Mouse (Mus musculus): Measurements from ENCODE around the gene Cadps. TPM values are rescaled to one million over a fixed set of nuclear protein-coding genes. Genes with fewer than 3 reads are reported as not detected.

Cadps gene
- 0.01 TPM in 1 of 2 replicates, not detected in the other for polyA plus RNA-seq (2015; fragmentation: Nextera tagmentation; extraction: Ambion mirVana)

DNA sequence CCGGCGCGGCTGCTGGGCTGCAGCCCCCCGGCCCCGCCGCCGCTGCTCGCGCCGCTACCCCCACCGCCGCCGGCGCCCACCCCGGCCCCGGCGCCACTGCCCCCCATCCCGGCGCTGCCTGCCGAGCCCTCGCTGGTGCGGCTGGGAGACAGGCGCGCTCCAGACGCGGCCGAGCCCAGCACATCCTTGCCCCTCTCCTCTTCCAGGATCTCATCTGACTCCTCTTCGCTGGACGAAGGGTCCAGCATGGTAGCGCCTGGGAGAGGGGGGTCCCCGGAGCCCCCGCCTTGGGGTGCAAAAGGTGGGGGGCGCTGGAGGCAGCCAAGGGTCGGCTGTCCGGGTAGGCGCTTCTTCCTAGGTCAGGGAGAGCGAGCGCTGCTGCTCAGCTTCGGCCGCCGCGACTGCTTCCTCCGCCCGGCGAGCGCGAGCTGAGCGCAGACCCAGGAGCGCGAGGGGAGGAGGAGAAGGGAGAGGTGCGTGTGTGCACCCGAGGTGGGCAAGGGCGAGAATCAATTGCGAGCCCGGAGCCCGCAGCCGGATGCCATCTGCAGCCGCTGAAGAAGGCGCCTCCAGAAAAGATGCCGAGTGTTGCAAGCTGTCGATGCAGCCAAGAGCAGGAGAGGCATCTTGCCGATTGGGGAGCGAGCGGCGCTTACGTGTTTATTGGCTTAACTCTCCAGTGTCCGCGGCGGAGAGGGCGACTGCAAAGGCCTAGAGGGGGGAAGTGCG, at the start of gene Cadps:
Gene Cadps, minus strand, starts transcription at position 589 of the 729 bp plus-strand sequence.
- no peak within 1 kb of the TSS for H3K4me3 ChIP-seq (replicated peaks)

GRCm38 (mm10) chr14:12869605-12870004, 46.7 kb upstream of the Cadps start:
- no peak overlapping the region for H3K9ac ChIP-seq
- H3K36me3 ChIP-seq (replicated peaks), result no peaks in the 10 kb centered on the region
- H3K4me3 ChIP-seq (replicated peaks), result no peak overlapping the region
- WGBS (ENCODE audit: insufficient replicate concordance), result 86% methylated on average over 1 of the region's 1 CpGs
- no peak overlapping the region for H3K27ac ChIP-seq (replicated peaks)
- ATAC-seq (ENCODE audit: insufficient read depth), result no peak
- no peaks in the 10 kb centered on the region for H3K9me3 ChIP-seq (replicated peaks)
- H3K4me1 ChIP-seq (replicated peaks), result no peaks in the 10 kb centered on the region
- no peak overlapping the region for H3K4me2 ChIP-seq
- H3K27me3 ChIP-seq, result no peaks in the 10 kb centered on the region

More for the DNA sequence above, at the start of gene Cadps:
- Histone ChIP-seq H3K4me1 (replicated peaks) (no peaks in the 10 kb centered on the region), H3K9me3 (replicated peaks) (no peaks in the 10 kb centered on the region), H3K4me2 (peak within 1 kb of the TSS; percentile 38), H3K27ac (replicated peaks) (no peak within 1 kb of the TSS), H3K36me3 (replicated peaks) (no peaks in the 10 kb centered on the region), H3K27me3 (peaks cover 32% of the 10 kb centered on the region), H3K9ac (no peak within 1 kb of the TSS)
- 1% methylated on average over 65 of the region's 71 CpGs for WGBS (ENCODE audit: insufficient replicate concordance)
- no peak for ATAC-seq (ENCODE audit: insufficient read depth)

GRCm38 (mm10) chr14:12865258-12865657, 42.4 kb upstream of the Cadps start:
- Histone ChIP-seq H3K4me1 (replicated peaks) (no peaks in the 10 kb centered on the region), H3K4me3 (replicated peaks) (no peak overlapping the region), H3K4me2 (no peak overlapping the region), H3K9me3 (replicated peaks) (no peaks in the 10 kb centered on the region), H3K27ac (replicated peaks) (no peak overlapping the region), H3K9ac (no peak overlapping the region), H3K27me3 (no peaks in the 10 kb centered on the region), H3K36me3 (replicated peaks) (no peaks in the 10 kb centered on the region)
- ATAC-seq (ENCODE audit: insufficient read depth), result no peak
- 45% methylated on average over 2 of the region's 2 CpGs for WGBS (ENCODE audit: insufficient replicate concordance)

GRCm38 (mm10) chr14:12843860-12844259, 21.0 kb upstream of the Cadps start:
- H3K4me1 ChIP-seq (replicated peaks), result no peaks in the 10 kb centered on the region
- H3K9ac ChIP-seq, result no peak overlapping the region
- ATAC-seq (ENCODE audit: insufficient read depth), result no peak
- H3K9me3 ChIP-seq (replicated peaks), result no peaks in the 10 kb centered on the region
- H3K27ac ChIP-seq (replicated peaks), result no peak overlapping the region
- no peaks in the 10 kb centered on the region for H3K36me3 ChIP-seq (replicated peaks)
- no peak overlapping the region for H3K4me2 ChIP-seq
- no peaks in the 10 kb centered on the region for H3K27me3 ChIP-seq
- H3K4me3 ChIP-seq (replicated peaks), result no peak overlapping the region

- H3K4me2 ChIP-seq, result no peak overlapping the region
- no peak for ATAC-seq (ENCODE audit: insufficient read depth)
- no peak overlapping the region for H3K9ac ChIP-seq
- 6% methylated on average over 1 of the region's 1 CpGs for WGBS (ENCODE audit: insufficient replicate concordance)
- no peaks in the 10 kb centered on the region for H3K9me3 ChIP-seq (replicated peaks)
- no peak overlapping the region for H3K27ac ChIP-seq (replicated peaks)
- no peaks in the 10 kb centered on the region for H3K36me3 ChIP-seq (replicated peaks)
- no peak overlapping the region for H3K4me3 ChIP-seq (replicated peaks)
- H3K27me3 ChIP-seq, result no peaks in the 10 kb centered on the region
- H3K4me1 ChIP-seq (replicated peaks), result no peaks in the 10 kb centered on the region
These were observed 16.6 kb upstream of the Cadps start for GRCm38 (mm10) chr14:12839471-12839870.

DNA sequence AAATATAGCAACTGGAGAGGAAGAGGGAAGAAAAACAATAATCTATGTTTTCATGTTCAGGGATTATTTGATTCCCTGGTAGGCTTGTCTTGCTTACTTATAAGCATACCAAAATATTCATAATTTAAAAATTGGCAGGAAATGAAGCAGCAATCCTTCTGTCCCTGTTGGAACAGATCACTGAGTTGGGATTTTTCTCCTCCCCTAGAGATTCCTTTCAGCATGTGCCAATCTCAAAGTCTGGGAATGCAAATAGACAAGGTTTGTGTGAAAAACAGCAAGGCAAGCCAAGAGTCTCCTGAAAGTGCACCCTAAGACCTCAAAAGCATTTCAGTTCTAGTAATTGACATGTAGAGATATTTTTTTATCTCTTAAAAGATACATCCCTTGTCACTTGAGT, 16.1 kb upstream of the Cadps start:
- Histone ChIP-seq H3K4me3 (replicated peaks) (no peak overlapping the region), H3K27me3 (no peaks in the 10 kb centered on the region), H3K9me3 (replicated peaks) (no peaks in the 10 kb centered on the region), H3K4me1 (replicated peaks) (no peaks in the 10 kb centered on the region), H3K27ac (replicated peaks) (no peak overlapping the region), H3K36me3 (replicated peaks) (no peaks in the 10 kb centered on the region), H3K9ac (no peak overlapping the region), H3K4me2 (no peak overlapping the region)
- no peak for ATAC-seq (ENCODE audit: insufficient read depth)

DNA sequence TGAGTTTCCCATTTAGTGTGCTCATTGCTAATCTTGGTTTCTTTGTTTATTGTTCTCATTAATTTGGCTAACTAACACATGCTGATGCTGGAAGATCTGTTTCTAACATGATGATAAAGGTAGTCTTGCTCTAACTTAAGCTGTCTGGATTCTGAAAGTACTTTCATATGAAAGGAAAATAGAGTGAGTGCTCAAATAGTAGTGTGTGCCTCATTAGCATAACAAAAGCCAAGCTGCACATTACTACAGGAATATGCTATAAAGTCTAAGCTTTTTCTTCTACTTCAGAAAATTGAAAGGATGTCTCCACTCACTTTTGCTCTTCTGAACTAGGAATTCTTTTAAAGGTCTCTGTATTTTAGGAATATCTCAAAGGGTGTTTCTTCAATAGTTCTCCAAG, 15.4 kb upstream of the Cadps start:
- Histone ChIP-seq H3K27ac (replicated peaks) (no peak overlapping the region), H3K4me2 (no peak overlapping the region), H3K4me3 (replicated peaks) (no peak overlapping the region), H3K36me3 (replicated peaks) (no peaks in the 10 kb centered on the region), H3K27me3 (no peaks in the 10 kb centered on the region), H3K4me1 (replicated peaks) (no peaks in the 10 kb centered on the region), H3K9ac (no peak overlapping the region), H3K9me3 (replicated peaks) (no peaks in the 10 kb centered on the region)
- ATAC-seq (ENCODE audit: insufficient read depth), result no peak

- Histone ChIP-seq H3K27ac (replicated peaks) (no peak overlapping the region), H3K36me3 (replicated peaks) (no peaks in the 10 kb centered on the region), H3K9ac (no peak overlapping the region), H3K4me2 (no peak overlapping the region), H3K4me3 (replicated peaks) (no peak overlapping the region), H3K9me3 (replicated peaks) (no peaks in the 10 kb centered on the region), H3K4me1 (replicated peaks) (no peaks in the 10 kb centered on the region), H3K27me3 (no peaks in the 10 kb centered on the region)
- 33% methylated on average over 1 of the region's 1 CpGs for WGBS (ENCODE audit: insufficient replicate concordance)
- ATAC-seq (ENCODE audit: insufficient read depth), result no peak
These were observed 15.0 kb upstream of the Cadps start for GRCm38 (mm10) chr14:12837902-12838301.

DNA sequence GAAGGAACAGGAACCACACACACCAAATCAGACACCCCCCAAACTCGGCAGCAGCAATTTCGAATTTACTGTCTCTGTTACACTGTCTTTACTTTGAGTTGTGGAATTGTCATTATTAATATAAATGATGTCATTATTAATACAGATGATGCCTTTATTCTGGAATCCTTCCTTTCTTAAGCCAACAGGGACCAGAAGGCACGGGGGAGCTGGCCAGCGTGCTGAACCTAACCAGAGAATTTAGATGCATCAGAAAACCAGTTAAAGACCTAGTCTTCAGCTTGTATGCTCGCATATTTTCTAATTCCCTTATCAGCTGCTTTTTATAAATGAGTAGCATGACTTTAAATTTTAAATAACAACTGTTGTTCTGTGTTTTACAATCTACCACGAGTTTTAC, 902 bp upstream of the Cadps start:
- H3K36me3 ChIP-seq (replicated peaks), result no peaks in the 10 kb centered on the region
- H3K4me2 ChIP-seq, result no peak overlapping the region
- WGBS (ENCODE audit: insufficient replicate concordance), result 7% methylated on average over 6 of the region's 6 CpGs
- H3K9ac ChIP-seq, result no peak overlapping the region
- ATAC-seq (ENCODE audit: insufficient read depth), result no peak
- H3K27ac ChIP-seq (replicated peaks), result no peak overlapping the region
- H3K27me3 ChIP-seq, result peaks cover 32% of the 10 kb centered on the region
- H3K4me1 ChIP-seq (replicated peaks), result no peaks in the 10 kb centered on the region
- no peaks in the 10 kb centered on the region for H3K9me3 ChIP-seq (replicated peaks)
- no peak overlapping the region for H3K4me3 ChIP-seq (replicated peaks)

DNA sequence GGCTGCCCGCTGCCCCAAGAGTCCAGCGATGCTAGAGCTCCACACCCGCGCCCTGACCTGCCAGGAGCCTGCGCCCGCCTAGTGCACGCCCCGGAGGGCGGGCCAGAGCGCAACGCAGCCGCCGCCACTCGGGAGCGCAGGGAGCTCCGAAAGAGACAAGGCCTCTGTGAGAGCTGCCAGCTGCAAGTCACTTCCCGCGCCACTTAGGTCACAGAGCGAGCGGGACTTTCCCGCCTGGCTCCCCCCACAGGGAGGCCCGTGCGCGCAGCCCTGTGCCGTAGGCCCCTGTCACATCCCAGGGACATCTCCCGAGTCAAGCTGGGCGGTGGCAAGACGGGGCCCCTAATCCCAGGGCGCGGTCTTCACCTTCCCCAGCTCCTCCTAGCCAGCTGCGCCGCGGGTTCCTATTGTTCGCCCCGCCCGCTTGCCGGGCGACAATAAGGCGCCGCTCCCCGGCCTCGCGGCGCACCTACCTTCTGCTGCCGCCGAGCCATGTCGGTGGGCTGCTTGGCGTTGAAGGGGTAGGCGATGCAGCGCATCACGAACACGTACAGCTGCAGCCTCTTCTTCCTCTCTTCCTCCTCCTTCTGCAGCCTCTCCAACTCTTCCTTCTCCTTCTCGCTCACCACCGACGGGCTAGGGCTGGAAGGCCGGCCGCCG, 918 bp downstream of the Cadps start:
- WGBS (ENCODE audit: insufficient replicate concordance), result under 1% methylated on average over 57 of the region's 58 CpGs
- H3K27me3 ChIP-seq, result peaks cover 32% of the 10 kb centered on the region
- H3K9me3 ChIP-seq (replicated peaks), result no peaks in the 10 kb centered on the region
- no peak for ATAC-seq (ENCODE audit: insufficient read depth)
- H3K4me1 ChIP-seq (replicated peaks), result no peaks in the 10 kb centered on the region
- peak overlapping the region; percentile 38 for H3K4me2 ChIP-seq
- no peak overlapping the region for H3K9ac ChIP-seq
- H3K36me3 ChIP-seq (replicated peaks), result no peaks in the 10 kb centered on the region
- no peak overlapping the region for H3K4me3 ChIP-seq (replicated peaks)
- no peak overlapping the region for H3K27ac ChIP-seq (replicated peaks)

GRCm38 (mm10) chr14:12821156-12821813, 1.6 kb downstream of the Cadps start:
- no peak for ATAC-seq (ENCODE audit: insufficient read depth)

More at GRCm38 (mm10) chr14:12821156-12821813, 1.6 kb downstream of the Cadps start:
- WGBS (ENCODE audit: insufficient replicate concordance), result 4% methylated on average over 13 of the region's 13 CpGs
- Histone ChIP-seq H3K4me2 (peak overlapping the region; percentile 38; the same call in 1 of the 2 replicates), H3K9me3 (replicated peaks) (no peaks in the 10 kb centered on the region), H3K4me3 (replicated peaks) (no peak overlapping the region), H3K27ac (replicated peaks) (no peak overlapping the region), H3K27me3 (peaks cover 32% of the 10 kb centered on the region), H3K36me3 (replicated peaks) (no peaks in the 10 kb centered on the region), H3K9ac (no peak overlapping the region), H3K4me1 (replicated peaks) (no peaks in the 10 kb centered on the region)

All from liver, embryonic 15.5 days (tissue).